Mouse (Mus musculus): Measurements from ENCODE around the gene Ergic1.

Ergic1 gene

DNA sequence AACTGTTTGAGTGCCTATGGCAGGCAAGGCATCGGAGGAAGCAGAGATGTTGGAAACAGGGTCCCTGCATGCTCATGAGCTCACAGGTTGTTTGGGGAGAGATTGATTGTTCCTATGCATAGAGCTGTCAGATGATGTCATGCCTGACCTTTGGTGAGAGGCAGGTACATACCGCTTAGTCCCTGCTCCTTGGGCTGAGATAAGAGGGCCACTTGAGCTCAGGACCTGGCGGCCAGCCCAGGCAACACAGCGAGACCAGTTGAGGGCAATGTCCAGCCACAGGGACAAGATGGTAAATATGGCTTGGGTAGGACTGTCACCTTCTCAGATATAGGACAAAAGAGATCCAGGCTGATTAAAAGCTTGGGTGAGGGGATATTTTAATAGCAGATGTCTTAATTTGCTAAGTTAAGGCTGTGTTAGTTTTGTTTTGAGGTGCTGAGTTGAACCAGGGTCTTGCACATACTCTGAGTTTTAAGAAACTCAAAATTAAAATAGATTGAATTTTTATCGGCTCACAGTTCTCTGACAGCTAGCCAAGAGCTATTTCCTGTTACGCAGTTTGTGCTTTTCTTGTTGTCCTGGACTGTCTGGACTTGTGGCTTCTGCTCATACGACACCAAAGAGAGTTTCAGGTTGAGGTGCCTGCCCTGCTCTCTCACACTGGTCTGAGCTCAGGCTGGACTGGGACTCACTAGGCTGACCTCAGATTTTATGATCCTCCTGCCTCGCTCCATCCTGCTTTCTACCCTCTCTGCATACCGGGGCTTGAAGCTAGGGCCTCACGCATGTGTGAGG, 138.7 kb downstream of the Ergic1 start:
- in situ Hi-C loops (cut with MboI, MseI): loop anchor here (10.0 kb wide), 1 partner anchor 175 kb away; no protein-coding TSS in a partner anchor

DNA sequence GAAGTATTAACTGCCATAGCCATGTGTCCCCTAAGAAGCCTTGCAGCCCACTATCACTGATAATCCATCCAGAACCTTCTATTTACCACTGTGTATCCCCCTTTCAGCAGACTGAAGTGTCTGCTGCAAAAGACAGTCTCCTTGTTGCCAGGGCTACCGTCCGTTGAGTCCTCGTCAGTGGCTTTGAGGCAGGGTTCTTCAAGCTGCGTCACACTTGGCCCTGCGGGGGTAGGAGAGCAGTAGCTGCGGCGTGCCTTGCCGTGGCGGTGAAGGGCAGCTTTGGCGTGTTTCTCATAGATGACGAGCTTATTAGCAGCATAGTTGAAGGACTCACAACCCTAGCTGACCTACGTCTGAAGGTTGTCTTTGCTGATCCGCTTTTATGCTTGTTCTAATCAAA, 140.3 kb downstream of the Ergic1 start:
- in situ Hi-C loops (cut with MboI, MseI): loop anchor here (10.0 kb wide), 1 partner anchor 173 kb away; no protein-coding TSS in a partner anchor

DNA sequence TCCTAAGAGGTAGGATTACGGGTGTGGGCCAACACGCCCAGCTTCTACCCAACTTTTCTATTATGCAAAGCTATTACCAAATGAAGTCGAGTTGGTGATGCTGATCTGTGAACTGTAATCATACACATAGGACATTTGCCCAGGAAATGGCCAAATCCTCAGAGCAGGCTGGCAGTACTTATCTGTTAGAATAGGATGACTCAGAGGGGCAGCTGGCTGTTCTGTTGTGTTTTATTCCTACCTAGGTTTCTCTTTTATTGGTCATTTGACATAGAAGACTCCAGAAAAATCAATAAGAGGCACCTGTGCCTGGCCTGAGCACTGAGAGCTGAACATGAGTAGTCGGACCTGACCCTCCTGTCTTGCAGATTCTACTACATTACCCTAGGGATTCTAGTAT, 141.3 kb downstream of the Ergic1 start:
- in situ Hi-C loops (cut with MboI, MseI): loop anchor here (10.0 kb wide), 1 partner anchor 172 kb away; no protein-coding TSS in a partner anchor

DNA sequence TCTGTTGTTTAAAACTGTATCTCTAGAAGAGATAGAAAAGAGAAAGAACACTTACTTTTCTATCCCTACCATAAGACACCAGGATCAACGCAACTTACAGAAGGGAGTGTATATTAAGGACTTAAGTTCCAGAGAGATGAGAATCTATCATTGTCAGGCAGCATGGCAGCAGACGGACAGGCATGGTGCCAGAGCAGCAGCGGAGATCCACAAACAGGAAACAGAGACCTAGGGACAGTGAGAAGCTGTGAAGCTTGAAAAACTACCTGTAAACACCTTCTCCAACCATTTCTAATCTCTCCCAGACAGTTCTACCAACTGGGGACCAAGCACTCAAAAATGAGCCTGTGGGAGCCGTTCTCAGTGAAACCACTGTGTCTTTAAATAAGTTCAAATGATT, 142.4 kb downstream of the Ergic1 start:
- in situ Hi-C loops (cut with MboI, MseI): loop anchor here (10.0 kb wide), 1 partner anchor 171 kb away; no protein-coding TSS in a partner anchor

GRCm38 (mm10) chr17:26705463-26706359, 144.4 kb downstream of the Ergic1 start:
- in situ Hi-C loops (cut with MboI, MseI): loop anchor here (10.0 kb wide), 1 partner anchor 169 kb away; no protein-coding TSS in a partner anchor

All from T-helper 1 cell (primary cell).